In genomic region chr11:118362971-118363518, GRCm38 (mm10) we compare ENCODE assay signal across 8 mouse cellular contexts. TPM values are rescaled to one million over a fixed set of nuclear protein-coding genes. Genes with fewer than 3 reads are reported as not detected.
A peak's percentile ranks its signal among the peaks of the same experiment; 100 is the strongest.
DNase-seq lines count a peak whose midpoint lies in the region; ATAC-seq and TF ChIP-seq lines count a peak whose summit lies in the region.

No protein-coding gene starts in this region.

- peak overlapping the region; percentile 84 for H3K27ac ChIP-seq in lung, embryonic 16.5 days (ENCODE audit: low read length)
- H3K27ac ChIP-seq in olfactory bulb, adult 2 months (ENCODE audit: insufficient read depth, low read depth, low read length), result peak overlapping the region; percentile 21; the same call in 1 of the 2 replicates

- peak; percentile 32 for DNase-seq in adrenal gland, postnatal 10 days
- DNase-seq in adrenal gland, postnatal 25 days, result no peak
- DNase-seq in embryo, embryonic 10.5 days (ENCODE audit: low spot score), result peak; percentile 77
- peak; percentile 79 for DNase-seq in heart, adult 8-10 months (ENCODE audit: low spot score)
- peak; percentile 32 to 37 for DNase-seq in kidney, adult 8-10 months
- DNase-seq in right cerebral cortex, postnatal 25 days, result no peak

- peaks cover 30% of the 10 kb centered on the region for H3K4me1 ChIP-seq in lung, embryonic 16.5 days (replicated peaks; ENCODE audit: control insufficient read depth, insufficient read depth, low read length)
- H3K4me1 ChIP-seq in olfactory bulb, adult 2 months (ENCODE audit: control insufficient read depth, insufficient read depth, low read length), result peaks cover 37% of the 10 kb centered on the region

- peak overlapping the region; percentile 35 for H3K4me2 ChIP-seq in lung, embryonic 16.5 days (ENCODE audit: low read depth, low read length)

- no peaks in the 10 kb centered on the region for H3K9me3 ChIP-seq in lung, embryonic 16.5 days (ENCODE audit: control insufficient read depth, low read length)

- H3K9ac ChIP-seq in lung, embryonic 16.5 days (ENCODE audit: low read length), result peak overlapping the region; percentile 43

- ATAC-seq in lung, embryonic 16.5 days (ENCODE audit: low read depth), result peak; percentile 78

- TF ChIP-seq CTCF in olfactory bulb, adult 2 months (IDR thresholded peaks at IDR 0.05; ENCODE audit: insufficient read depth, low read depth, low read length), result no peak

- WGBS in lung, embryonic 16.5 days, result 2% methylated on average over 8 of the region's 8 CpGs
- WGBS in olfactory bulb, adult 2 months, result 45% methylated on average over 8 of the region's 8 CpGs

- no peaks in the 10 kb centered on the region for H3K27me3 ChIP-seq in lung, embryonic 16.5 days (ENCODE audit: control insufficient read depth, insufficient read depth, low read depth, low read length)

- no peaks in the 10 kb centered on the region for H3K36me3 ChIP-seq in lung, embryonic 16.5 days (ENCODE audit: control insufficient read depth, insufficient read depth, low read length)

- no peak for TF ChIP-seq POLR2A in olfactory bulb, adult 2 months (IDR thresholded peaks at IDR 0.05; ENCODE audit: insufficient read depth, low read depth, low read length)

- H3K4me3 ChIP-seq in lung, embryonic 16.5 days (ENCODE audit: low read length), result no peak overlapping the region
- no peak overlapping the region for H3K4me3 ChIP-seq in olfactory bulb, adult 2 months (ENCODE audit: insufficient read depth, low read depth, low read length)

RNA-seq across cellular contexts. Expression of gene Timp2, which starts 7.5 kb away (rescaled TPM):
- 100 to 1,000 TPM; 101 to 111 TPM for total RNA-seq in adrenal gland, postnatal 10 days (2021)
- 43.1 and 51.3 TPM in 2 replicates for total RNA-seq in adrenal gland, postnatal 25 days (2021)
- total RNA-seq in heart, adult 8-10 months (2022), result 10 to 100 TPM; 73.9 to 99.6 (median 87.5) TPM
- polyA plus RNA-seq in lung, embryonic 16.5 days (2015; fragmentation: Nextera tagmentation; extraction: Ambion mirVana), result 69.8 and 74.1 TPM in 2 replicates
- polyA plus RNA-seq in olfactory bulb, adult 2 months (2012; ENCODE audit: insufficient read depth, insufficient read length, low replicate concordance, missing spikeins), result 247 and 441 TPM in 2 replicates

RNA-seq across cellular contexts. Expression of gene Cep295nl, which starts 20.7 kb away (rescaled TPM):
- 1 to 10 TPM in 1 of 2 experiments, under 1 TPM in 1; 0.60 to 1.2 TPM for total RNA-seq in adrenal gland, postnatal 10 days (2021)
- total RNA-seq in adrenal gland, postnatal 25 days (2021), result 1.1 and 3.4 TPM in 2 replicates
- total RNA-seq in heart, adult 8-10 months (2022), result 1 to 10 TPM in 1 of 4 experiments, under 1 TPM in 3; 0.82 to 1.0 (median 0.88) TPM
- 0.39 and 0.59 TPM in 2 replicates for polyA plus RNA-seq in lung, embryonic 16.5 days (2015; fragmentation: Nextera tagmentation; extraction: Ambion mirVana)
- polyA plus RNA-seq in olfactory bulb, adult 2 months (2012; ENCODE audit: insufficient read depth, insufficient read length, low replicate concordance, missing spikeins), result not detected in 2 replicates

RNA-seq across cellular contexts. Expression of gene Lgals3bp, which starts 38.8 kb away (rescaled TPM):
- 10 to 100 TPM; 55.4 to 58.3 TPM for total RNA-seq in adrenal gland, postnatal 10 days (2021)
- 57.9 and 86.6 TPM in 2 replicates for total RNA-seq in adrenal gland, postnatal 25 days (2021)
- total RNA-seq in heart, adult 8-10 months (2022), result 10 to 100 TPM; 19.7 to 25.8 (median 23.3) TPM
- 7.3 and 10.4 TPM in 2 replicates for polyA plus RNA-seq in lung, embryonic 16.5 days (2015; fragmentation: Nextera tagmentation; extraction: Ambion mirVana)
- polyA plus RNA-seq in olfactory bulb, adult 2 months (2012; ENCODE audit: insufficient read depth, insufficient read length, low replicate concordance, missing spikeins), result not detected in 2 replicates

RNA-seq across cellular contexts. Expression of gene Cant1, which starts 55.8 kb away (rescaled TPM):
- 10 to 100 TPM; 29.7 to 29.8 TPM for total RNA-seq in adrenal gland, postnatal 10 days (2021)
- 35.1 and 40.1 TPM in 2 replicates for total RNA-seq in adrenal gland, postnatal 25 days (2021)
- 10 to 100 TPM; 16.4 to 19.2 (median 16.8) TPM for total RNA-seq in heart, adult 8-10 months (2022)
- 26.5 and 28.9 TPM in 2 replicates for polyA plus RNA-seq in lung, embryonic 16.5 days (2015; fragmentation: Nextera tagmentation; extraction: Ambion mirVana)
- not detected in 2 replicates for polyA plus RNA-seq in olfactory bulb, adult 2 months (2012; ENCODE audit: insufficient read depth, insufficient read length, low replicate concordance, missing spikeins)

Comparison
In these comparisons a context has a peak if more than half of its experiments do, and no peak if none do; other contexts are left out.
1. DNase-seq: peak in adrenal gland, postnatal 10 days (single experiment), embryo, embryonic 10.5 days (single experiment), heart, adult 8-10 months (single experiment) and kidney, adult 8-10 months (2 of 2); none in adrenal gland, postnatal 25 days (single experiment) and right cerebral cortex, postnatal 25 days (single experiment).